Mouse (Mus musculus) liver, embryonic 16.5 days (tissue): ENCODE measurements around the gene Rhob. TPM values are rescaled to one million over a fixed set of nuclear protein-coding genes. Genes with fewer than 3 reads are reported as not detected.

Source experiments
- ATAC-seq: fragments of 200-750 bp; cut with Nextera tagmentation; 2 replicates; pipeline ENCODE4 v1.8.0; 2017; ENCODE audit warnings: low read depth, mild to moderate bottlenecking, moderate number of reproducible peaks, moderate library complexity
- H3K27ac ChIP-seq: fragments of 300-500 bp; sonication (generic); 2 replicates; pipeline ENCODE4 v1.5.1; 2014; ENCODE audit warnings: mild to moderate bottlenecking, low read length
- H3K27me3 ChIP-seq: fragments of 300-500 bp; sonication (generic); 2 replicates; pipeline ENCODE4 v1.6.1; 2014; ENCODE audit warnings: low read depth, low read length, mixed read lengths; ENCODE audit not compliant: control insufficient read depth, insufficient read depth
- H3K36me3 ChIP-seq: fragments of 300-500 bp; sonication (generic); 2 replicates; pipeline ENCODE4 v1.6.1; 2014; ENCODE audit warnings: mild to moderate bottlenecking; ENCODE audit not compliant: control insufficient read depth, insufficient read depth
- H3K4me1 ChIP-seq: fragments of 300-500 bp; sonication (generic); 2 replicates; pipeline ENCODE4 v1.6.1; 2014; ENCODE audit warnings: low read depth, low read length, mixed read lengths; ENCODE audit not compliant: control insufficient read depth
- H3K4me2 ChIP-seq: fragments of 300-500 bp; sonication (generic); 2 replicates; pipeline ENCODE4 v1.6.1; 2014; ENCODE audit warnings: low read depth, low read length, mixed read lengths
- H3K4me3 ChIP-seq: fragments of 300-500 bp; sonication (generic); 2 replicates; pipeline ENCODE4 v1.5.1; 2014; ENCODE audit warnings: low read depth, mild to moderate bottlenecking, low read length
- H3K9ac ChIP-seq: fragments of 300-500 bp; sonication (generic); 2 replicates; pipeline ENCODE4 v1.6.1; 2014; ENCODE audit warnings: low read depth, low read length
- H3K9me3 ChIP-seq: fragments of 300-500 bp; sonication (generic); replicated peaks from 2 replicates; pipeline ENCODE4 v1.6.1; 2016; ENCODE audit warnings: low read length; ENCODE audit not compliant: control insufficient read depth
- WGBS: fragments of 180-500 bp; shearing (Covaris S2); extraction: QIAGEN DNeasy Blood & Tissue Kit; methylation state at CpG from one replicate; pipeline ENCODE4 v1.1.7; 2014; ENCODE audit not compliant: insufficient replicate concordance; 5-methylcytosine and 5-hydroxymethylcytosine counted together
- polyA plus RNA-seq: library from polyadenylated mRNA; unstranded; fragments of >200 nt; fragmentation: Nextera tagmentation; extraction: Ambion mirVana; gene quantifications from 2 replicates; pipeline ENCODE4 v1.2.1, GENCODE M21; 2015

Rhob gene
- polyA plus RNA-seq, 1 experiment from 2014 or later = 7.1 TPM

DNA sequence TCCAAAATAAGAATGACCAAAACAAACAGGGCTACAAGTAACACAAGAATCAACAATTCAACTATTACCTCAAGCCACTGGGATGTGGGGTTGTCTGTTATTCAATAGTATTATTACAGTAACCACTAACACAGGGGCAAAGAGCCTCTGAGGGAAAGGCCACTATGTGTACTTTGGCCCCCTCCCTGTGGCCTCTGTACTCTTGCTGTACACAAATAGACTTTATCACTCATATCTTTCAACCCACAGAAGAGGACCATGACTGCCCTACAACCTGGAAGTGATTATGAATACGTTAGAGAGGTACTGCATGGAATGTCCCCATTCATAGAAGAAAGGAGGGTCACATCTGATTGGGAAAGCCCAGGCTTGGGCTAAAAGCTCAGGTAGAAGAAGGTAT is 35.1 kb upstream of the Rhob start:
- no peak overlapping the region for H3K4me3 ChIP-seq
- no peak overlapping the region for H3K9ac ChIP-seq
- H3K27ac ChIP-seq = no peak overlapping the region
- H3K9me3 ChIP-seq = no peaks in the 10 kb centered on the region
- no peaks in the 10 kb centered on the region for H3K27me3 ChIP-seq
- H3K4me2 ChIP-seq = no peak overlapping the region
- peak; percentile 67 for ATAC-seq
- 40% methylated on average over 1 of the region's 1 CpGs for WGBS
- H3K4me1 ChIP-seq = no peaks in the 10 kb centered on the region; the same call in 1 of the 2 replicates
- H3K36me3 ChIP-seq = no peaks in the 10 kb centered on the region

DNA sequence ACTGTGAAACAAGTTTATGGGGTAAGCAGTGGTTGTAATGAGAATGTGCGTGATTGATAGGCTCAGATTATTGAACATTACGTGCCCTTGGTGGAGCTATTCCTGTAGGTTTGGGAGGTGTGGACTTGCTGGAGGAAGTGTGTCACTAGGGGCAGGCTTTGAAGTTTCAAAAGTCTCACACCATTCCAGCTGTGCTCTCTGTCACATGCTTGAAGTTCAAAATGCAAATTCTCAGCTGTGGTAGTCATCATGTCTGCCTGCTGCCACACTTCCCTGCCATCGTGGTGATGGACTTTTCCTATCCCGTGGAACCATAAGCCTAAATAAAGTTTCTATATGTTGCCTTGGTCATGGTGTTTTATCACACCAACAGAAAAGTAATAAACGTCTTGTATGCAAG is 28.0 kb upstream of the Rhob start:
- Histone ChIP-seq H3K4me1 (no peaks in the 10 kb centered on the region), H3K36me3 (no peaks in the 10 kb centered on the region), H3K27me3 (no peaks in the 10 kb centered on the region), H3K4me3 (no peak overlapping the region), H3K9ac (no peak overlapping the region), H3K9me3 (no peaks in the 10 kb centered on the region), H3K27ac (no peak overlapping the region), H3K4me2 (no peak overlapping the region)
- WGBS = 53% methylated on average over 5 of the region's 5 CpGs
- no peak for ATAC-seq

DNA sequence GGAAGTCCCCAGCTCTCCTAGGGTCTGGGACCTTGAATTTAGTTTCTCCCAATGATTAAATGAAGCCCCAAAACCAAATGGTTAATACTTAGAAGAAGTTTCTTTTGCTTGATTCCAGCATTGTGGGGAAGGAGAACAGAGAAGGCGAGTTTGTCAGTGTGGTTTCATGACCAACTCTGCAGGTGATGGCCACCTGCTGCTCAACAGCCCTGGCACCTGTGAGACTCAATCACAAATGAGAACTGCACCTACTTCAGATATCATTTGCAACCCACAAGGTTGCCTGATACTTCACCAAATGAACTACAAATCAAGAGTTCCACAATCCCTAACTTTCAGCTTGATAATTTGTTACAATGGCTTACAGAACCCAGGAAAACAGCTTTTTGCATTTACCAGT is 27.4 kb upstream of the Rhob start:
- no peaks in the 10 kb centered on the region for H3K36me3 ChIP-seq
- no peaks in the 10 kb centered on the region for H3K27me3 ChIP-seq
- H3K9ac ChIP-seq = no peak overlapping the region
- WGBS = 52% methylated on average over 1 of the region's 1 CpGs
- H3K27ac ChIP-seq = no peak overlapping the region
- no peak overlapping the region for H3K4me3 ChIP-seq
- no peak for ATAC-seq
- H3K4me1 ChIP-seq = no peaks in the 10 kb centered on the region
- H3K4me2 ChIP-seq = no peak overlapping the region
- H3K9me3 ChIP-seq = no peaks in the 10 kb centered on the region

DNA sequence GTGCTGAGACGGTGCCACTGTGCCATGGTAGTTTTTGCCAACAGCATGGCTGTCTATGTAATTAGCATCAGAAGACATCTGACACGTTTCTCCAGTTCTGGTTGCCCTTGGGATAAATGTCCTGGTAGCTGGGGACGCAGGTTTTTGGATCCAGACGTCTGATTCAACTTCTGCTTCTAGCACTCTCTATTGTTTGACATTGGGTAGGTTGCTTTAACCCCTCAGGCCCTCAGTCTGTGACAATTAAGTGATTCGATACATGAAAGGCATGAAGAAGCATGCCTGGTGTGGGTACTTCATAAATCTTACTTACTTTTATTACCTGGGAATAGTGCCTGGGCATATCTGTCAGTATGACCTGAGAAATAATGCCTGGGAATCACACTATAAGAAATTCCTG is 24.3 kb upstream of the Rhob start:
- WGBS = 48% methylated on average over 5 of the region's 5 CpGs
- H3K4me1 ChIP-seq = peaks cover 4% of the 10 kb centered on the region
- no peak overlapping the region for H3K4me2 ChIP-seq
- H3K27ac ChIP-seq = no peak overlapping the region
- no peak overlapping the region for H3K4me3 ChIP-seq
- H3K36me3 ChIP-seq = no peaks in the 10 kb centered on the region
- H3K27me3 ChIP-seq = no peaks in the 10 kb centered on the region
- no peak overlapping the region for H3K9ac ChIP-seq
- H3K9me3 ChIP-seq = no peaks in the 10 kb centered on the region
- ATAC-seq = no peak

DNA sequence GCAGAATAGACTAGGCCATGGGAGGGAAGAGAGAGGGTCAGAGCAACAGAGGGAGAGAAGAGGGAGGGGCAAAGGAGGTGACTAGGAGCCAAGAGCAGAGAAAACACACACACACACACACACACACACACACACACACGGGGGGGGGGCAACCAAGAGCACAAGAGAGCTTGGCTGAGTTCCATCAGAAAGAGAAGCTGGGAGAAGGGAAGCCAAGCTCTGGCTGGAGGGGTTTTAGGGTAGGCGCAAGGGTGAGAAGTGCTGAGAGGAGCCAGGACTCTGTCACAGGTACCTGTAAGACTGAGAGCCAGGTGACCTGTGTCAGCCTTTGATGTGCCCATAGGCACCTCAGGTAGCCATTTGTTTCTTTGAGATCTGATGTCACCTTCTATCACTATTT is 22.9 kb upstream of the Rhob start:
- Histone ChIP-seq H3K4me2 (no peak overlapping the region), H3K27me3 (no peaks in the 10 kb centered on the region), H3K4me3 (no peak overlapping the region), H3K36me3 (no peaks in the 10 kb centered on the region), H3K9ac (no peak overlapping the region), H3K4me1 (peaks cover 4% of the 10 kb centered on the region), H3K9me3 (no peaks in the 10 kb centered on the region), H3K27ac (no peak overlapping the region)
- no peak for ATAC-seq
- WGBS = 54% methylated on average over 2 of the region's 2 CpGs

- Histone ChIP-seq H3K27me3 (no peaks in the 10 kb centered on the region), H3K27ac (peak overlapping the region; percentile 38; the same call in 1 of the 2 replicates), H3K9ac (no peak overlapping the region), H3K4me1 (peaks cover 4% of the 10 kb centered on the region), H3K36me3 (no peaks in the 10 kb centered on the region), H3K9me3 (no peaks in the 10 kb centered on the region), H3K4me3 (no peak overlapping the region), H3K4me2 (0 out of 2 replicates have a peak overlapping the region, but pooled peaks have one; percentile 1)
- ATAC-seq = peak; percentile 72
- WGBS = 9% methylated on average over 11 of the region's 12 CpGs
Measured at GRCm38 (mm10) chr12:8521375-8522047, 21.7 kb upstream of the Rhob start.

DNA sequence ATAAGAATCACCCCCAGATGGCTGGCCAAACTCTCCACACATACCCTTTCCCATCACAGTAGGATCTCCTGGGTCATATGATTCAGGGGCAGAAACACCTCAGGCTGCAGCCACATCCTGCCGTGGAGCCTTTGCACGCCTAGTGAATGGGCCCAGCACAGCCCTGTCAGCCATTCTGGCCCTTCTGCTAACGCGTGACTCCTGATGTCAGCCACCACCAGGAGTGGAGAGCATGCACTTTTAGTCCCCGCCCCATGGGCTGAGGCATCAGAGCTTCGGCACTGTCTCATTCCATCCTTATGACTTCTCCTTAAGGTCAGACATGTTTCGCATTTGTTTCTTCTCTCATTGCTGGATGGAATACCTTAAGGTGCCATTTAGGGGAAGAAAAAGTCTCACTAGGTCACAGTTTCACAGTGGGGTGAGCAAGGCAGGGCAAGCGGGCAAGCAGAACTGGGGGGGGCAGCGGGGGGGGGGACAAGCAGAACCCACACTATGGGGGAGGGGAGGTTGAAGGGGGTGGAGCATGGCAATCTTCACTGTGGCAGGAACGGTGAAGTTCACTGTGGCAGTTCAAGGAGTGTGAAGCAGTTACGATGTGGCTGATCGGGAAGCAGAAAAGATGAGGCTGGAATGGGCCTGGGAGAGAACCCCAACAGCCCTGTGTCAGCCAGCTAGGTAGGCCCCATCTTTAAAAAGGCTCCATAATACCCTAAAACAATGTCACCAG is 19.8 kb upstream of the Rhob start:
- peaks cover 4% of the 10 kb centered on the region for H3K4me1 ChIP-seq
- ATAC-seq = no peak
- no peak overlapping the region for H3K27ac ChIP-seq
- H3K4me2 ChIP-seq = no peak overlapping the region
- no peak overlapping the region for H3K4me3 ChIP-seq
- no peaks in the 10 kb centered on the region for H3K36me3 ChIP-seq
- no peaks in the 10 kb centered on the region for H3K9me3 ChIP-seq
- no peak overlapping the region for H3K9ac ChIP-seq
- 45% methylated on average over 12 of the region's 12 CpGs for WGBS
- no peaks in the 10 kb centered on the region for H3K27me3 ChIP-seq

DNA sequence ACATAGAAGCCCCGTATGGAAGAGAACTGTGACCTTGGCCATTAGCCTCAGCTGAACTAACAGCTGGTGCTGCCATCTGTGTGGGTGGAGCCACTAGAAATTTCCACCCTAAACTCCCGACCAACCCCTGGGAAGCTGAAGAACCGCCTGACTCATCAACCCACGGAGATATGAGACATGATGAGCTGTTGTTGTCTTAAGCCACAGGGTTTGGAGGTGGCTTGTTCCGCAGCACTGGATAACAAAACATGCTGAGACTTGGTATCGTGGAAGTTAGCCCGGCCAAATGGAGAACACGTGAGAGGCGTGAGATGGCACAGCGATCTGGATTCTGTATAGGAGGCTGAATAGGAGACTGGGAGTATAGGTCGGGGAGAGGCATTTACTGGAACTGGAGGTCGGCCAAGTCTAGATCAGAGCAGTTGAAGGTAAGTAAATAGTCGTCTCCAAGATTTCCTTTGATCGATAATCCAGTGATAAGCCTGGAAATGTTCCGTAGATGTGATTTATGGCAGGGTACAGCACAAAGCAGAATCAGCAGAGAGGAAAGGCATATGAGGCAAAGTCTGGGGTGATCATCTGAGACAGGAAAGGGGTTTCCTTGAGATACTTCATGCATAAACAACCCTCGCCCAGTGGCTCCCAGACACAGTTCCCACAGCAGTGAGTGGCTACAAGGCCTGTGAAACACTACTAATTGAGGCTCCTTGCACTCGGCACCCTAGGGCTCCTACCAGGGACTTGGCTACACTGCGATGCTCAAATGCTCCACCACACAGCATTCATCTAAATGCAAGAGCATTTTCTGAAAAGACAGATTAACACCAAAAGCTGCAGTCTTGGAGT is 11.5 kb upstream of the Rhob start:
- ATAC-seq = no peak
- 55% methylated on average over 18 of the region's 18 CpGs for WGBS
- H3K4me2 ChIP-seq = no peak overlapping the region

More for the DNA sequence above, 11.5 kb upstream of the Rhob start:
- H3K27me3 ChIP-seq = no peaks in the 10 kb centered on the region
- H3K4me1 ChIP-seq = peaks cover 4% of the 10 kb centered on the region
- H3K9me3 ChIP-seq = no peaks in the 10 kb centered on the region
- H3K9ac ChIP-seq = no peak overlapping the region
- H3K4me3 ChIP-seq = no peak overlapping the region
- H3K27ac ChIP-seq = no peak overlapping the region
- no peaks in the 10 kb centered on the region for H3K36me3 ChIP-seq
